Mouse (Mus musculus) erythroblast, embryonic 14.5 days (primary cell): ENCODE data around the gene Vmn1r111.
"Not testable (repeated sequence)": the region's sequence is repeated elsewhere in the genome, so short reads cannot be mapped to it uniquely, and the experiment has no call there.

ENCODE experiments used
- GATA1 ChIP-seq: IDR thresholded peaks from 2 replicates; pipeline ENCODE4 v1.6.1; 2012; ENCODE audit warnings: low read length, inconsistent platforms, mixed read lengths
- TAL1 ChIP-seq: IDR thresholded peaks from 3 replicates; pipeline ENCODE4 v1.6.1; 2012; ENCODE audit warnings: low read length, inconsistent platforms, mixed read lengths

DNA sequence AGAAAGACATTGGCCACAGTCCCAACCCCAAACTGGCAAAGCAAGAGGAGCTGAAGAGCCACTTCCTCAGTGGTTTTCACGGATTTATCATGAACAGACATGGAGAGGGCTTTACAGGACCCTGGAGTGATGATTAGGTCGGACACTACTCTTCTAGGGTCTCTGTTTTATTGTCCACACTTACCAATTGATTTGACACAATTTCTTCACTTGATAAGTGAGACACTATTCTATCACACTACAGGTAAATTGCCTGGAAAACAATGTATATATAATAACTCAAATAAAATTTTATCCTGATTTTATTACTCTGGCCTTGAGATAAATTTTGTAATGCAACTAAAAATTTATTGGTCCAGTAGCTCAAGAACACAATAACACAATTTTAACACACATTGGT lies at the start of gene Vmn1r111:
- not testable (repeated sequence) for TF ChIP-seq GATA1, TAL1
